Mouse (Mus musculus) layer of hippocampus, adult 8-10 months (tissue): ENCODE measurements at regions not wholly inside any gene's neighbourhood (a gene's known extent, or its start where the extent isn't known, plus 50 kb on each side); places are given as distances from the start of the nearest gene placed in this dataset.

ENCODE experiments used
- DNase-seq, 2 experiments: peaks; one replicate each; pipeline ENCODE4 v3.0.0; 2022; ENCODE audit warnings: low spot score in 2 of 2

DNA sequence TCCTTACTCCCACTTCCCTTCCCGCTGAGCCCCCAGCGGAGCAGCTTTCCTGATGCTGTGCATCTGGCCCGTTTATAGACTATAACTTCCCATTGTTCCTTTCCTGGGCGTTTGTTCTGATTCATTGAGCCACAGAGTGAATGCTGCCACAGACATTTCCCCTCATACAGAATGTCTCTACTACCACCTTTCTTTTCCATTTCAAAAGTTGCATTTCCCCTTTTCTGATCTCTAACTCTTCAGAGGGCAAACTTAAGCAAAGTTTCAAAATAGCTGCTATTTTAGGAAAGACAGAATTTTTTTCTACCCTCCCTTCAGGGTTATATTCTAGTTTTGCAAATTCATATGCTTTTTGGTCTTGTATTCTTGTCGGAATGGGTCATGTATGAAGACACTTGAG, 128.3 kb upstream of the Tas2r119 start:
- no peak for DNase-seq

DNA sequence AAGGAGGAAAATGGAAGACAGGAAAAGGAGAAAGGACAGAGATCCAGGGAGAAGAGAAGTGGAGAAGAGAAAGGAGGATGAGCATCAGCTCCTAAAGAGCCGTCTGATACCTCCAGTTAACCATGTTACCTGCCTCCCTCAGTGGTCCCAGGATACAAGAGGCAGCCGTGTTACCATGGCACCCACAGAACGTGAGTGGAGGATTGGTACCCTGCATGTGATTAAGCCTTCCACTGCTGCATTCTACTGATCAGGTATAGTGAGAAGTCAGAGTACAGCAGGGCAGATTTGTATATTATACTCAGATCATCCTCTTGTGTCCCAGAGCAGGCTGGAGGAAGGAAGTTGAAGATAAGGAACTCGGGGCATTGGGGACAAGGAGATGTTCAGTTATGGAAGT, 115.5 kb upstream of the Tas2r119 start:
- DNase-seq: no peak

DNA sequence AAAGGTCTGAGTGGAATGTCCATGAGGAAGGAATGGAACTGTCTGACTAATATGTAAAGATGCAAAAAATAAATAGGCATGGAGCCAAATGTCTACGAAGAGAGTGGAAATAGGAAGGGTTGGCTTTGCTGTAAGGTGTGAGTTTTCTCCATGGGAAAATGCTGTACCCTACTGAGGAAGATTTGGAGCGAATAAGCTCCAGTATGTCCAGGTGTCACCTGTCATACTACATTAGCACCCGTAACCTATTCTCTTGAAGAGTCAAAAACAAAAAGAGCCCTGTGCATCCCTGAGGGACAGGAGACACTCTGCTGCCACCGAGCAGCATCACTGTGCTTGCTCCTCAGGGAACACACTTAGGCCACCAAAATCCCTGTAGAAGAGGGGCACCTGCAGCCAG, 95.0 kb upstream of the Tas2r119 start:
- DNase-seq: no peak

DNA sequence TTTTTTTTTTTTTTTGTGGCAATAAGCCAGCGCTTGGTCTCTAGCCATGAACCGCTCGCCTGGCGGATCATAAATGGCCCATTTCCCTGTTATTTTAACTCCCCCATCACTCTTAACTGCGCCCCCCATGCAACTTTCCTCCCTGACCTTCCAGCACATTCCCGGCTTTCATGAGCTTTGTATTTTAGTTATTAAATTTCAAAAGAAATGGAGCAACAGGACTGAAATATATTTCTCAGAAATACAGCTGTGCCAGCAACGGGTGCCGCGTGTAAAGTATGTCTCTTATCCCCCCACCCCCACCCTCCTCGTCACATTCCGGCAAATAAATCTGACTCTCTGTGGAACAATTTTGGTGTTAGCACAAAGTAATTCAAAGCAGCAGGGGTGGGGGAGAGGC, 83.2 kb upstream of the Tas2r119 start:
- no peak for DNase-seq

DNA sequence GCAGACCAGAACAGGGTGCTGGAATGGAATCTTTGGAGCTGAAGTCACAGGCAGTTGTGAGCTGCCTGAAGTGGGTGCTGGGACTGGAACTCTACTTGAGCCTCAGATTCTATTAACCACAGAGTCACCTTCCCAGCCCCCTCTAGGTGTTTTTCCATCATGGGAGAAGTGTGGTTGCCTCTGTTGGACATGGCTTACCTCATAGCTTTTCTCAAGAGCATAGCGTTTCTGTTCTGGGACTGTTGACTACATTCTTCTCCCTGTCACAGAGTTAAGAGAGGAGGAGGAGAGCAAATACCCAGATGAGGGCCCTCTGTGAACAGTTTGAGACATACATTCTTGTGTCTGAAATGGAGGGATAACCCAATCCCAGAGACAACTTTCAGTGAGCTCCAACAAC, 81.5 kb upstream of the Tas2r119 start:
- DNase-seq: no peak

DNA sequence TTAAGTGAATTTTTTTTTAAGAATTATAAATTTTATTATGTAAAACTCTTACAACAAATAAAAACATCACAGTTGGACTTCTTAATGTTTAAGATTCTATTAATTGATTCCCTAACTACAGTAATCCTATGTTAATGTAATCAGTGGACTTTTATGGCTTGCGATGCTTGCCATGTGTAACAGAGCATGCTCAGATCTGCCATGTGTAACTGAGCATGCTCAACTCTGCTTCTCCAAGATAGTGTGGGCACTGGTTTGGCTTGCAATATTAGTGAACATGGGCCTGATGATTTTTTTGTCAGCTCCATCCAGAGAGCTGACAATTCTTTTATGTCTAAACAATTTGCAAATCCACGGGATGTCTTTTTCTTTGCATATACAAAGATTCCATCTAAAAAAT, 66.4 kb upstream of the Tas2r119 start:
- DNase-seq: no peak
